In genomic region chr16:4593971-4594813, GRCm38 (mm10) we compare ENCODE assay signal across 8 mouse cellular contexts. TPM values are rescaled to one million over a fixed set of nuclear protein-coding genes. Genes with fewer than 3 reads are reported as not detected.
DNase-seq lines count a peak whose midpoint lies in the region; ATAC-seq and TF ChIP-seq lines count a peak whose summit lies in the region.

Gene Glis2, plus strand, starts transcription at chr16:4594713.

- peak within 1 kb of the TSS; percentile 97 for H3K4me2 ChIP-seq in forebrain, embryonic 13.5 days
- H3K4me2 ChIP-seq in hindbrain, embryonic 13.5 days = peak within 1 kb of the TSS; percentile 97
- peak within 1 kb of the TSS; percentile 83 for H3K4me2 ChIP-seq in midbrain, embryonic 11.5 days

- no peak for TF ChIP-seq CTCF in gastrocnemius, adult 2 months (IDR thresholded peaks at IDR 0.05)
- TF ChIP-seq CTCF in bone marrow macrophage, adult 2 months (IDR thresholded peaks at IDR 0.05; ENCODE audit: low read depth, low read length) = no peak

- H3K36me3 ChIP-seq in forebrain, embryonic 13.5 days (ENCODE audit: poor library complexity, severe bottlenecking) = peaks cover 10% of the 10 kb centered on the region
- H3K36me3 ChIP-seq in hindbrain, embryonic 13.5 days = peaks cover 6% of the 10 kb centered on the region; the same call in 1 of the 2 replicates
- H3K36me3 ChIP-seq in midbrain, embryonic 11.5 days (ENCODE audit: control insufficient read depth, insufficient read depth, low read length) = no peaks in the 10 kb centered on the region; the same call in 1 of the 2 replicates

- H3K9me3 ChIP-seq in forebrain, embryonic 13.5 days (replicated peaks) = no peaks in the 10 kb centered on the region
- no peaks in the 10 kb centered on the region for H3K9me3 ChIP-seq in hindbrain, embryonic 13.5 days
- H3K9me3 ChIP-seq in midbrain, embryonic 11.5 days (ENCODE audit: control insufficient read depth, low read length) = no peaks in the 10 kb centered on the region

- H3K27me3 ChIP-seq in forebrain, embryonic 13.5 days = no peaks in the 10 kb centered on the region
- no peaks in the 10 kb centered on the region for H3K27me3 ChIP-seq in hindbrain, embryonic 13.5 days
- H3K27me3 ChIP-seq in midbrain, embryonic 11.5 days (ENCODE audit: control insufficient read depth, insufficient read depth, low read length) = no peaks in the 10 kb centered on the region

- intact Hi-C loops in gastrocnemius, adult 2 months (cut with DNase I) = loop anchor here (1.0 kb wide), 1 partner anchor 13 kb away; no protein-coding TSS in a partner anchor
- intact Hi-C loops in left cerebral cortex, postnatal 4 days (cut with DNase I) = no loop called here

- ATAC-seq in forebrain, embryonic 13.5 days = peak; percentile 84
- ATAC-seq in hindbrain, embryonic 13.5 days (ENCODE audit: low FRiP score) = peak; percentile 86
- peak; percentile 89 for ATAC-seq in midbrain, embryonic 11.5 days (ENCODE audit: low FRiP score)

- no peak for TF ChIP-seq POLR2A in bone marrow macrophage, adult 2 months (IDR thresholded peaks at IDR 0.05; ENCODE audit: borderline replicate concordance, low read depth, low read length)

- DNase-seq in gastrocnemius, adult 2 months = peak; percentile 79
- DNase-seq in gastrocnemius, adult 18-20 months (ENCODE audit: low spot score) = no peak
- peak; percentile 87 for DNase-seq in left cerebral cortex, postnatal 4 days
- DNase-seq in midbrain, embryonic 11.5 days (ENCODE audit: low spot score, missing footprints) = peak; percentile 97
- peak; percentile 27 for DNase-seq in telencephalon, adult 2 months (ENCODE audit: low read depth, low spot score)

- 0% methylated on average over 11 of the region's 74 CpGs for WGBS in forebrain, embryonic 13.5 days
- WGBS in hindbrain, embryonic 13.5 days = under 1% methylated on average over 21 of the region's 74 CpGs
- under 1% methylated on average over 28 of the region's 74 CpGs for WGBS in midbrain, embryonic 11.5 days

- H3K4me1 ChIP-seq in bone marrow macrophage, adult 2 months (ENCODE audit: control insufficient read depth, insufficient read depth, low read length) = no peaks in the 10 kb centered on the region
- peaks cover 65% of the 10 kb centered on the region for H3K4me1 ChIP-seq in forebrain, embryonic 13.5 days
- peaks cover 66% of the 10 kb centered on the region for H3K4me1 ChIP-seq in hindbrain, embryonic 13.5 days (replicated peaks)
- H3K4me1 ChIP-seq in midbrain, embryonic 11.5 days (ENCODE audit: control insufficient read depth, insufficient read depth, low read length) = peaks cover 52% of the 10 kb centered on the region

- peak within 1 kb of the TSS; percentile 94 for H3K9ac ChIP-seq in forebrain, embryonic 13.5 days
- peak within 1 kb of the TSS; percentile 96 for H3K9ac ChIP-seq in hindbrain, embryonic 13.5 days
- H3K9ac ChIP-seq in midbrain, embryonic 11.5 days (ENCODE audit: low read length) = peak within 1 kb of the TSS; percentile 97

- peak within 1 kb of the TSS; percentile 87 for H3K27ac ChIP-seq in gastrocnemius, adult 2 months
- H3K27ac ChIP-seq in bone marrow macrophage, adult 2 months (ENCODE audit: insufficient read depth, low read depth, low read length) = no peak within 1 kb of the TSS
- H3K27ac ChIP-seq in forebrain, embryonic 13.5 days = peak within 1 kb of the TSS; percentile 94
- H3K27ac ChIP-seq in hindbrain, embryonic 13.5 days = peak within 1 kb of the TSS; percentile 96
- peak within 1 kb of the TSS; percentile 95 for H3K27ac ChIP-seq in midbrain, embryonic 11.5 days (ENCODE audit: low read depth, low read length)

- H3K4me3 ChIP-seq in gastrocnemius, adult 2 months = peak within 1 kb of the TSS; percentile 89
- peak within 1 kb of the TSS; percentile 58 for H3K4me3 ChIP-seq in bone marrow macrophage, adult 2 months (ENCODE audit: insufficient read depth, low read length)
- peak within 1 kb of the TSS; percentile 84 for H3K4me3 ChIP-seq in forebrain, embryonic 13.5 days
- peak within 1 kb of the TSS; percentile 84 for H3K4me3 ChIP-seq in hindbrain, embryonic 13.5 days
- peak within 1 kb of the TSS; percentile 89 for H3K4me3 ChIP-seq in midbrain, embryonic 11.5 days (ENCODE audit: low read depth, low read length)

RNA-seq across cellular contexts. Expression of gene Glis2, which starts in this region (rescaled TPM):
- 1 to 10 TPM; 5.2 to 6.9 TPM for total RNA-seq in gastrocnemius, adult 2 months (2021)
- total RNA-seq in gastrocnemius, adult 18-20 months (2021) = 1 to 10 TPM; 4.0 to 7.3 TPM
- 0.65 and 1.3 TPM in 2 replicates for polyA plus RNA-seq in bone marrow macrophage, adult 2 months (2012; ENCODE audit: insufficient read depth, insufficient read length, missing spikeins)
- 16.7 and 19.4 TPM in 2 replicates for polyA plus RNA-seq in forebrain, embryonic 13.5 days (2015; fragmentation: Nextera tagmentation; extraction: Ambion mirVana)
- 21.8 and 22.5 TPM in 2 replicates for polyA plus RNA-seq in hindbrain, embryonic 13.5 days (2015; fragmentation: Nextera tagmentation; extraction: Ambion mirVana)
- total RNA-seq in left cerebral cortex, postnatal 4 days (2021) = 10 to 100 TPM; 29.0 to 32.8 TPM
- 16.6 and 27.2 TPM in 2 replicates for polyA plus RNA-seq in midbrain, embryonic 11.5 days (2014; fragmentation: Nextera tagmentation; extraction: Ambion mirVana)
